10 mouse cellular contexts compared by ENCODE assay signal in the genomic region with DNA sequence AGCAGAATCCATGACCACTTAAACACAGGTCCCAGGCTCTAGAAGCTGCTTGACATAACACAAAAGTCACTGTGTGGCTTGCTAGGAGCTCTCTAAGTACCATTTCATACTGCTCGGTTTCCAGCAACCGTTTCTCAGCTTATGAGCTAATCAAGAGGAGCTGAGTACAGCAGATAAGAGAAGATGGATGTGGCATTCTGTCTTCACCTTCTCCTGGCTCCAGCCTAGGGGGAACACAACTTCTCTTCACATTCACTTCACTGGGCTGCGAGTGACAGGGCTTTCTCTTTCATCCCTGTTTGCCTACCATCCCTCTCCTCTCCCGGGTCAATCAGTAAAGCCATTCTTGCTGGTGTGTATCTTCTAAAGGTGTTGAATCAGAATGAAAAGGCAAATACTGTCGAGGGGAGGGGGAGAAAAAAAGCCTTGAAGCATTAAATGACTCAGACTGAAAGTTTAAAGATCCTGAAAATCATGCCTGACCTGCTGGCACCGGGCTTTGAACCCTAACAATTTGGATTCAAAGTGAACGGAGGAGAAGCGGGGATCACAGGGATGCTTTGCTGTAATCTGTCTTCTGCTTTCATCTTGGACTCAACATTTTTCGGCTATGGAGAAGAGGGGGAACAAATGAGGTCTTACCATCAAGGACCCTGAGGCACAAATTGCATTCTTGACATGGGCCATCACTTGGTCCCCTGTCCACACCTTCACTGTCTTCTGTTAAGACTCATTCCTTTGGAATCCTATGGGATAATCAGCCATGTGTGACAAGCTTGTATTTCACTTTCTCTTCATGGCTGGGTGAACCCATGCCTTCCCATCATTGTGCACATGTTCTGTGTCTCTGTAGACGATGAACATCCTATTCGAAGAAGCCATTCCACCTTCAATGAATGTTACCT. TPM values are rescaled to one million over a fixed set of nuclear protein-coding genes. Genes with fewer than 3 reads are reported as not detected.
A peak's percentile ranks its signal among the peaks of the same experiment; 100 is the strongest.
DNase-seq lines count a peak whose midpoint lies in the region; ATAC-seq and TF ChIP-seq lines count a peak whose summit lies in the region.
"Had no signal": no experiment of that assay in that cellular context is flagged by ENCODE, and none has a peak within 500 bp of the region (broad histone marks: within the 10 kb centered on the region; RNA-seq: fewer than 3 reads in every experiment).

No protein-coding gene starts in this region.

- H3K9ac ChIP-seq in heart, embryonic 11.5 days (ENCODE audit: low read depth, low read length), result no peak overlapping the region
- no peak overlapping the region for H3K9ac ChIP-seq in lung, postnatal 0 days (replicated peaks; ENCODE audit: low read depth)
- H3K9ac ChIP-seq in heart, postnatal 0 days (replicated peaks; ENCODE audit: low read depth, low read length), result no peak overlapping the region
- H3K9ac ChIP-seq in stomach, embryonic 14.5 days (replicated peaks; ENCODE audit: low read depth, low read length), result no peak overlapping the region
- H3K9ac ChIP-seq in hindbrain, embryonic 16.5 days (ENCODE audit: low read depth, low read length), result no peak overlapping the region

- intact Hi-C loops in heart, postnatal 10 days (cut with DNase I), result no loop called here

- TF ChIP-seq EP300 in lung, postnatal 0 days (IDR thresholded peaks at IDR 0.05), result no peak
- TF ChIP-seq EP300 in heart, postnatal 0 days (IDR thresholded peaks at IDR 0.05; ENCODE audit: low read depth), result no peak

- peaks cover 15% of the 10 kb centered on the region for H3K4me1 ChIP-seq in heart, embryonic 11.5 days (ENCODE audit: control insufficient read depth, insufficient read depth, low read length)
- peaks cover 3% of the 10 kb centered on the region; the same call in 1 of the 2 replicates for H3K4me1 ChIP-seq in lung, postnatal 0 days (ENCODE audit: insufficient read depth, low read depth, low read length)
- peaks cover 13% of the 10 kb centered on the region for H3K4me1 ChIP-seq in lung, adult 2 months (ENCODE audit: control insufficient read depth, insufficient read depth, low read length)
- peaks cover 16% of the 10 kb centered on the region for H3K4me1 ChIP-seq in heart, postnatal 0 days (ENCODE audit: control insufficient read depth, insufficient read depth)
- H3K4me1 ChIP-seq in stomach, embryonic 14.5 days (ENCODE audit: control insufficient read depth, insufficient read depth, low read length), result peaks cover 13% of the 10 kb centered on the region
- peaks cover 11% of the 10 kb centered on the region for H3K4me1 ChIP-seq in hindbrain, embryonic 16.5 days (ENCODE audit: control insufficient read depth, insufficient read depth, low read depth, low read length)

- no peaks in the 10 kb centered on the region for H3K36me3 ChIP-seq in heart, embryonic 11.5 days (ENCODE audit: control insufficient read depth, insufficient read depth, low read length)
- no peaks in the 10 kb centered on the region for H3K36me3 ChIP-seq in lung, postnatal 0 days (ENCODE audit: insufficient read depth, low read length)
- H3K36me3 ChIP-seq in heart, postnatal 0 days (replicated peaks; ENCODE audit: control insufficient read depth, insufficient read depth, low read length), result no peaks in the 10 kb centered on the region
- H3K36me3 ChIP-seq in stomach, embryonic 14.5 days (ENCODE audit: control insufficient read depth, insufficient read depth, low read length), result no peaks in the 10 kb centered on the region
- H3K36me3 ChIP-seq in hindbrain, embryonic 16.5 days (ENCODE audit: control insufficient read depth, insufficient read depth, low read length), result no peaks in the 10 kb centered on the region

- no peak overlapping the region for H3K4me3 ChIP-seq in heart, embryonic 11.5 days (ENCODE audit: low read depth, low read length)
- H3K4me3 ChIP-seq in lung, postnatal 0 days (ENCODE audit: low read depth, low read length), result no peak overlapping the region
- no peak overlapping the region for H3K4me3 ChIP-seq in lung, adult 2 months (replicated peaks; ENCODE audit: extremely low read depth, low read depth, low read length)
- no peak overlapping the region for H3K4me3 ChIP-seq in heart, postnatal 0 days (ENCODE audit: low read depth, low read length)
- no peak overlapping the region for H3K4me3 ChIP-seq in stomach, embryonic 14.5 days (ENCODE audit: low read depth, low read length)
- no peak overlapping the region for H3K4me3 ChIP-seq in hindbrain, embryonic 16.5 days (ENCODE audit: low read length)

- WGBS in heart, embryonic 11.5 days (ENCODE audit: insufficient replicate concordance), result 45% methylated on average over 11 of the region's 11 CpGs
- 38% methylated on average over 11 of the region's 11 CpGs for WGBS in lung, postnatal 0 days
- WGBS in lung, adult 2 months, result 49% methylated on average over 11 of the region's 11 CpGs
- 50% methylated on average over 11 of the region's 11 CpGs for WGBS in heart, postnatal 0 days
- WGBS in stomach, embryonic 14.5 days, result 30% methylated on average over 11 of the region's 11 CpGs
- WGBS in hindbrain, embryonic 16.5 days, result 69% methylated on average over 11 of the region's 11 CpGs

- H3K4me2 ChIP-seq in heart, embryonic 11.5 days, result peak overlapping the region; percentile 42
- no peak overlapping the region; the same call in 1 of the 2 replicates for H3K4me2 ChIP-seq in lung, postnatal 0 days (replicated peaks; ENCODE audit: low read depth, low read length)
- peak overlapping the region; percentile 37 for H3K4me2 ChIP-seq in heart, postnatal 0 days (ENCODE audit: low read depth, low read length)
- 0 out of 2 replicates have a peak overlapping the region, but pooled peaks have one; percentile 7 for H3K4me2 ChIP-seq in stomach, embryonic 14.5 days (replicated peaks; ENCODE audit: low read depth, low read length)
- H3K4me2 ChIP-seq in hindbrain, embryonic 16.5 days (ENCODE audit: low read length), result no peak overlapping the region

- H3K9me3 ChIP-seq in heart, embryonic 11.5 days (replicated peaks; ENCODE audit: control insufficient read depth, low read length), result no peaks in the 10 kb centered on the region
- H3K9me3 ChIP-seq in lung, postnatal 0 days (ENCODE audit: low read length), result no peaks in the 10 kb centered on the region
- no peaks in the 10 kb centered on the region for H3K9me3 ChIP-seq in heart, postnatal 0 days (replicated peaks; ENCODE audit: control insufficient read depth, low read length)
- H3K9me3 ChIP-seq in stomach, embryonic 14.5 days (ENCODE audit: control insufficient read depth, low read depth, low read length), result no peaks in the 10 kb centered on the region
- no peaks in the 10 kb centered on the region for H3K9me3 ChIP-seq in hindbrain, embryonic 16.5 days (ENCODE audit: control insufficient read depth, low read length)

- TF ChIP-seq CTCF in lung, postnatal 0 days (IDR thresholded peaks at IDR 0.05), result no peak
- no peak for TF ChIP-seq CTCF in lung, adult 2 months (IDR thresholded peaks at IDR 0.05; ENCODE audit: insufficient read depth, low read length)
- TF ChIP-seq CTCF in heart, postnatal 0 days (IDR thresholded peaks at IDR 0.05; ENCODE audit: low read depth), result no peak

- peak overlapping the region; percentile 22; the same call in 1 of the 2 replicates for H3K27ac ChIP-seq in heart, embryonic 11.5 days (ENCODE audit: low read depth, low read length)
- H3K27ac ChIP-seq in lung, postnatal 0 days (ENCODE audit: low read length), result peak overlapping the region; percentile 74
- peak overlapping the region; percentile 68 for H3K27ac ChIP-seq in heart, postnatal 0 days (ENCODE audit: low read depth)
- H3K27ac ChIP-seq in stomach, embryonic 14.5 days (ENCODE audit: low read length), result peak overlapping the region; percentile 52; the same call in 1 of the 2 replicates
- no peak overlapping the region for H3K27ac ChIP-seq in hindbrain, embryonic 16.5 days (ENCODE audit: low read depth, low read length)

- no peak for ATAC-seq in heart, embryonic 11.5 days (replicated peaks; ENCODE audit: insufficient number of reproducible peaks, low FRiP score, low TSS enrichment)
- peak; percentile 10; the same call in 1 of the 2 replicates for ATAC-seq in lung, postnatal 0 days
- no peak for ATAC-seq in heart, postnatal 0 days (ENCODE audit: insufficient read depth, low read depth)
- ATAC-seq in stomach, embryonic 14.5 days (ENCODE audit: insufficient number of reproducible peaks, insufficient read depth, low FRiP score, low read depth), result no peak
- ATAC-seq in hindbrain, embryonic 16.5 days, result no peak

- TF ChIP-seq POLR2A in lung, adult 2 months (IDR thresholded peaks at IDR 0.05; ENCODE audit: borderline replicate concordance, extremely low read depth, low read depth, low read length), result no peak

- no peak for DNase-seq in heart, postnatal 10 days
- no peak for DNase-seq in lung, postnatal 0 days (ENCODE audit: low spot score)
- DNase-seq in lung, adult 2 months, result no peak
- no peak for DNase-seq in heart, postnatal 0 days (ENCODE audit: low spot score)
- no peak for DNase-seq in urinary bladder, adult 18-20 months (ENCODE audit: low spot score in 2 of 2)
- DNase-seq: cerebellum, adult 8-10 months; thymus, postnatal 36 days had no signal

- H3K27me3 ChIP-seq in heart, embryonic 11.5 days (ENCODE audit: control insufficient read depth, insufficient read depth, low read length), result peaks cover 2% of the 10 kb centered on the region
- no peaks in the 10 kb centered on the region for H3K27me3 ChIP-seq in lung, postnatal 0 days (replicated peaks; ENCODE audit: insufficient read depth, low read length)
- no peaks in the 10 kb centered on the region for H3K27me3 ChIP-seq in heart, postnatal 0 days (ENCODE audit: control insufficient read depth, insufficient read depth, low read length)
- H3K27me3 ChIP-seq in stomach, embryonic 14.5 days (ENCODE audit: control insufficient read depth, insufficient read depth, low read length), result no peaks in the 10 kb centered on the region
- H3K27me3 ChIP-seq in hindbrain, embryonic 16.5 days (replicated peaks; ENCODE audit: control insufficient read depth, insufficient read depth, low read length), result no peaks in the 10 kb centered on the region

RNA-seq across cellular contexts. Expression of a gene that starts 23.5 kb away (rescaled TPM):
- polyA plus RNA-seq in heart, embryonic 11.5 days (2014; fragmentation: Nextera tagmentation; extraction: Ambion mirVana), result 13.6 and 22.7 TPM in 2 replicates
- 1 to 10 TPM; 4.5 to 5.6 TPM for total RNA-seq in heart, postnatal 10 days (2021)
- 11.0 and 11.5 TPM in 2 replicates for polyA plus RNA-seq in lung, postnatal 0 days (2015; fragmentation: Nextera tagmentation; extraction: Ambion mirVana)
- 3.0 and 3.1 TPM in 2 replicates for polyA plus RNA-seq in lung, adult 2 months (2012; rRNA removed)
- 5.1 and 5.6 TPM in 2 replicates for total RNA-seq in heart, postnatal 0 days (2014; rRNA removed; ENCODE audit: low replicate concordance)
- polyA plus RNA-seq in heart, postnatal 0 days (2015; fragmentation: Nextera tagmentation; extraction: Ambion mirVana), result 5.7 and 6.5 TPM in 2 replicates
- polyA plus RNA-seq in stomach, embryonic 14.5 days (2014; fragmentation: Nextera tagmentation; extraction: Ambion mirVana), result 6.6 and 7.0 TPM in 2 replicates
- 0.78 and 1.5 TPM in 2 replicates for polyA plus RNA-seq in hindbrain, embryonic 16.5 days (2015; fragmentation: Nextera tagmentation; extraction: Ambion mirVana)

RNA-seq across cellular contexts. Expression of a gene that starts 51.0 kb away (rescaled TPM):
- polyA plus RNA-seq in heart, embryonic 11.5 days (2014; fragmentation: Nextera tagmentation; extraction: Ambion mirVana), result 15.6 and 17.2 TPM in 2 replicates
- total RNA-seq in heart, postnatal 10 days (2021), result 10 to 100 TPM; 20.4 to 39.3 TPM
- 266 and 283 TPM in 2 replicates for polyA plus RNA-seq in lung, postnatal 0 days (2015; fragmentation: Nextera tagmentation; extraction: Ambion mirVana)
- polyA plus RNA-seq in lung, adult 2 months (2012; rRNA removed), result 169 and 219 TPM in 2 replicates
- 12.6 and 14.6 TPM in 2 replicates for total RNA-seq in heart, postnatal 0 days (2014; rRNA removed; ENCODE audit: low replicate concordance)
- polyA plus RNA-seq in heart, postnatal 0 days (2015; fragmentation: Nextera tagmentation; extraction: Ambion mirVana), result 16.1 and 18.3 TPM in 2 replicates
- 37.7 and 40.3 TPM in 2 replicates for polyA plus RNA-seq in stomach, embryonic 14.5 days (2014; fragmentation: Nextera tagmentation; extraction: Ambion mirVana)
- 15.0 and 19.4 TPM in 2 replicates for polyA plus RNA-seq in hindbrain, embryonic 16.5 days (2015; fragmentation: Nextera tagmentation; extraction: Ambion mirVana)

Comparison
In these comparisons a context has a peak if more than half of its experiments do, and no peak if none do; other contexts are left out.
1. H3K4me2 ChIP-seq: peak in heart, embryonic 11.5 days (single experiment), heart, postnatal 0 days (single experiment) and stomach, embryonic 14.5 days (single experiment); none in lung, postnatal 0 days (single experiment) and hindbrain, embryonic 16.5 days (single experiment).